Mouse (Mus musculus) lung, adult 18-20 months (tissue): Measurements from ENCODE around the gene Rgs7.

Experiments used
- DNase-seq, 2 experiments: peaks; one replicate each; pipeline ENCODE4 v3.0.0; 2022; ENCODE audit warnings: mixed read lengths in 2 of 2

Gene Rgs7

DNA sequence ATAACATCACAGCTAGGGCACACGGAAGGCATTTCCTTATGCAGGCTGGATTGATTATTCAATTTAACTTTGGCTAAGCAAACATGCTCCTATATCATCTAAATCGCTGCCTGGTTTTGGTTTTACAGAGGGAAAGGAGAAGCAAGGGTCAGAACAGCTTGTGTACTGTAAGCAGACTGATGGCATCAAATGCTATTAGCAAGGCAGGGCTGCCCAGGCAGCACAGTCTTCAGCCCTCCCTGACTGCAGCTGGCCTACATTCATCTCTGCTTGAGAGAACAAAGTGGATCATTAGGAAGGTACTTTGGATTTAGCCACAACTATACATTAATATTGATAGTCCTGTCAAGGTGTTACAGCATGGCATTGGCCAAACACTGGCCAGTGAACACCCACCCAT is 65.2 kb downstream of the Rgs7 start:
- no peak for DNase-seq

DNA sequence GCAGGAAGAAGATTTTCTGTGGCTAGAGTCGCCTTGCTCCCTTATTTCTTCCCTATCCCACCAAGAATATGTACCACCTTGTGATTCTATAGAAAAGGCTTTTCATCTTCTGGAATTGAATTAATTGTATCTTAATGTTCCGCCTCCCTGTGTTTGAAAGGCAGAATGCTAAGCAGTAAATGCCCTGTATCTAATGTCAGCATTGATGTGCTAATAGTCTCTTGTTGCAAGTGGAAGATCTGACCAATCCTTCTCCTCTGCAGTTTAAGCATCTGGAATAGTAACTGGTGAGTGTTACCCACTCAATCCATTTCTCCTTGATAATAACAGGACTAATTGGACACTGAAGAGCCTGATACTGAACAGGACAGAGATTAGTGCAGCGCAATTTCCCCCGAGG is 65.9 kb downstream of the Rgs7 start:
- no peak for DNase-seq

- no peak for DNase-seq
These were observed 71.4 kb downstream of the Rgs7 start for GRCm38 (mm10) chr1:175420883-175421282.

- DNase-seq, result no peak
These were observed 76.6 kb downstream of the Rgs7 start for GRCm38 (mm10) chr1:175415728-175416127.

DNA sequence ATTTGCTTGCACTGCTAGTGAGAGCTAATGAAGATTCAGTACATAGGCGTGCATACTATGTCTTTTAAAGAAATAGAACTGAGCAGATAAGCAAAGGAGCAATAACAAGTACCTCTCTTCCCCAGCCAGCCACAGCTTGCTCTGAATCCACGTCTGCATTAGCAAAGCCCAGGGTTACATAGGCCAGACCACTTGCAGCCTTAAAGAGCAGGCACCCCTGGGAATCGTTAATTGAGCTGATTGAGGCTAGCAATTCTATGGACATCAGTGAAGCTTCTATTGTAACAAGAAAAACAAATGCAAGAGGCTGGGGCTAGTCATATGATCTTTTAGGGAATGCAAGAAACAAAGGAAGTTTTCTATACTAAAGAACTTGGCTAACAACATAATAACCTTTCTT is 81.9 kb downstream of the Rgs7 start:
- no peak for DNase-seq

- no peak for DNase-seq
These were observed 100.4 kb downstream of the Rgs7 start for GRCm38 (mm10) chr1:175391894-175392293.

GRCm38 (mm10) chr1:175389250-175389649 is 103.0 kb downstream of the Rgs7 start:
- DNase-seq, result no peak

DNA sequence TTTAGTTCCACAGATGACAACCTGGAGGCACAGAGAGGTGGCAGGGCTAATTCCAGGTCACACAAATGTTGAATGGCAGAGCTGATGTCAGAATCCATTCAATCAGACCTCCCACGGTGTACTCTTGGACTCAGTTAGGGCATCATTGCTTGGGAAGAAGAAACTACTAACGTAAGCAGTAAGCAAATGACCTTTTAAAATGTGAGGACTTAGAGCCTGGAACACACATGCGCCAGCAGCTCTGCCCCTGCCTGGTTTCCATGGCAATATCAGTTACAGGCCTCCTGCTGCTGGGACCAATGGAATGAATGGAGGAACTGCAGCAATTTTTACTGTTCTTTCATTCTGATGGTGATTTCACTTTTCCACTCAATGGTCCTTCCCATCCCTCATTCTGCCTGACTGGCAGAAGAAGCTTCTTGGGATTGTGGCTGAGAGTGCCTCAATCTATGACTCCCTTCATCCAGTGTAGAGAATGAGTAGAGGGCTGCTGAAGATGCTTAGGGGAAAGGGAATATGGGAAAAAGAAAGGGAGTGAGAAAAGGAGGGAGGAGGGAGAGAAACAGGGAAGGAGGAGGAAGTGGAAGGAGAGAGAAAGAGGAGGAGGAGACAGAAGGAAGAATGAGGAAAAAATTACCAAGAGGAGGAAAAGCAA is 106.6 kb downstream of the Rgs7 start:
- DNase-seq, result no peak

DNA sequence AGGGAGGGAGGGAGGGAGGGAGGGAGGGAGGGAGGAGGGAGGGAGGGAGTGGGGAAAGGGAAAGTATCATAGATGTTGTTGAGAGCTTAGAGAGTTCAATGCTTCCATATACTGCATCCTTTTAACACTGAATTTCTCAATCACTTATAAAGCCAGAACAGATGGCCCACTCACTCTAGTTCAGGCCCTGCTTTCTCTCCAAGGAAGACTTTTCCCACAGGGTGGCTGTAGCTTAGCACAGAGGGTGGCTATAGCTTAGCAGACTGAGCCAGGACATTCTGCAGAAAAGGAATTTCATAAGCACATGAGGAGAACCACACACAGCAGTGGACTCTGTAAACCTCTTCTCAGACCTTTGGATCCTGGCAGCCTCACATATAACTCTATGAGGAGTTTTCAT is 119.7 kb downstream of the Rgs7 start:
- no peak for DNase-seq

DNA sequence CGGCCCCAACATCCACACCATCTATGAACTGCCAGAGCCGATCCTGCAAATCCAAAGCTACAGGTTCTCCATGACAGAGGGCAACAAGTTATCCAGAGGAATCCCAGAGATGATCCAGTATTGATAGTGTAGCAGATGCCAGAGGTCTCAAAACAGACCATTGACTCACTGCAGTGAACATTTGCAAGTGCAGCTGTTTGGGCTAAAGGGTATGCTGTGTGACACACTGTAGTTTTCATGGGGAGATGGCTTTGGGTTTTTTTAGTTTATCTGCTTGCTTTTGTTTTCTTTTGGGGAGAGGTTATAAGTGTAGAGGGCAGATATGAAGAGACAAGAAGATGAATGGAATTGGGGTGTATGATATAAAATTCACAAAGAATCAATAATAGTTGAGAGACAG is 124.2 kb downstream of the Rgs7 start:
- DNase-seq, result no peak

DNA sequence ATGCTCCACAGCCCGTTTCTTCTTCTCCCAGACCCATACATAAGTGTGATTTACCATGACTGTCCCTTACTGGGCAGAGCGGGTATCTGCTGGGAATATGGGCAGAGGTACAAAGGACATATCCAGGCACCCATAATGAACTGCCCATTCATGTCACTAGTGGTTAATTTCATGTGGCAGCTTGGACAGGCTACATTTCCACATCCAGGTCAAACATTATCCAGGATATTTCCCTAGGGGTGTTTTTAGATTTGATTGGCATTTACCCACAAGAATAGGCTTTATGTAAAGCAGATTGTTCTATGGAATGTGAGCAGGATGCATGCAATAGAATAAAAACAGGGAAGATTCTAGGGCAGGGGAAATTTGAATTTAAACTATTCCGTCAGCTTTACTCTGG is 128.7 kb downstream of the Rgs7 start:
- DNase-seq, result no peak

DNA sequence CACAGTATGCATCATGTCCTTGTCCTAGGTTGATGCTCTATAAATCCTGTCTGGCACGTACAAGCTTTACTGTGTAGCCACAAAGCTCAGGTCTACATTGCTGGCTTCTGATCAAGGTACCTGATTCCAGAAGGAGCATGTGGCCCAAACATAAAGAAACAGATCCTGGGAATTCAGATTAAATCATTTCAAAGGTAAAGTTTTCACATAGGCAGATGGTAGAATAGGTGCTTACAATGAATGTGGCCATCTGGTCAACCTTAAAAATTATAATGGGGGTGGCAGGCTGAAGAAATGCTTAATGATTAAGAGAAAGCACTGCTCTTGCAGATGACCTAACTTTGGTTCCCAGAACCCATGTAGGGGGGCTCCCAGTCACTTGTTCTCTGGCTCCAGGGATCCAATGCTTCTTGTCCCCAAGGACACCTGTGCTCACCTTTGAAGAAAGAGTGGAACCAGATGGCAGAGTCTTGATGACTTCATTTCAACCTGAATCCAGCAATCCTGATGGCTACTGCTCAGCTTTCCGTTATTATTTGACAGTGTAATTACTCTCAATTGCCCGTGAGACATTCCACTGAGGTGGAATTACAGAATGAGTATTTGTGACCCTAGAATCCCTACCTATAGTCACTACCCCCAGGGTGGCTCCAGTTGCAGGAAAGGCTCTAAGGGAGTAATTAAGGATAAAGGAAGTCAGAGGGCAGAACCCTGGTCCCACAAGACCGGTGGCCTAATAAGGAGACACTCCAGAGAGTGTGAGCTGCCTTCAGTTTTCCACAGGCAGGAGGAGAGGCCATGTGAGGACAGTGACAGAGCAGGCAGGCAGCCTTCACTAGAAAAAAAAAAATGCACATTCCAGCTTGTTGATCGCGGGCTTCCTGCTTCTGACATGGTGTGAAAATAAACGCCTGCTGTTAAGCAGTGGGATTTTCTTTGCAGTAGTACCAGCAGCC is 132.6 kb downstream of the Rgs7 start:
- DNase-seq, result no peak

GRCm38 (mm10) chr1:175352921-175353320 is 139.4 kb downstream of the Rgs7 start:
- DNase-seq, result no peak

GRCm38 (mm10) chr1:175346162-175346561 is 146.1 kb downstream of the Rgs7 start:
- DNase-seq, result no peak

GRCm38 (mm10) chr1:175336191-175336590 is 156.1 kb downstream of the Rgs7 start:
- no peak for DNase-seq

- no peak for DNase-seq
These were observed 159.1 kb downstream of the Rgs7 start for GRCm38 (mm10) chr1:175333041-175333854.

DNA sequence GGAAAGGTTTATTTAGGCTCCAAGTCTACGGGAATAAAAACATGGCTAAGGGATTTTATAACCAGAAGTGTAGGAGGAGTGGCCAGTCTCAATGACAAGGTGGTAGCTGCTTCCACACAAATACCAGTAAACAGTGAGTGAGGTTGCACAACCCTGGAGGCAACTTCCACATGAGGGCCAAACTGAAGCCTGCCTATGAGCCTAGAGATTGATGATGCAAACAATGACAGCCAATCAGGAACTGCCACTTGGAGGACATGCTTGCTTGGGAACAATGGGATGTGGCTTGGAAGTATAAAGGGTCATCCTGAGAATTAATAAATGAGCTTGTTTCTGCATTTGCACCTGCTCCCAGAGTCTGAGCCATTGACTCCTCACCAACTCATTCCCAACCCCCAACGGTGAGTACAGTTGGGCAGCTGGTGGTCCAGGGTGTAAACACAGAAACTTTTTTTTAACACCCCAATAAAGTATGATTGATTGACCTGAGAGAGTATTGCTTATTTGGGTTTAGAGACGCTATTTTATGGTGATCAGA is 162.3 kb downstream of the Rgs7 start:
- DNase-seq, result no peak

- no peak for DNase-seq
These were observed 169.5 kb downstream of the Rgs7 start for GRCm38 (mm10) chr1:175322781-175323180.

GRCm38 (mm10) chr1:175319205-175319604 is 173.1 kb downstream of the Rgs7 start:
- DNase-seq, result no peak

GRCm38 (mm10) chr1:175317264-175317663 is 175.0 kb downstream of the Rgs7 start:
- DNase-seq, result no peak

- no peak for DNase-seq
These were observed 184.7 kb downstream of the Rgs7 start for GRCm38 (mm10) chr1:175307604-175308003.

DNA sequence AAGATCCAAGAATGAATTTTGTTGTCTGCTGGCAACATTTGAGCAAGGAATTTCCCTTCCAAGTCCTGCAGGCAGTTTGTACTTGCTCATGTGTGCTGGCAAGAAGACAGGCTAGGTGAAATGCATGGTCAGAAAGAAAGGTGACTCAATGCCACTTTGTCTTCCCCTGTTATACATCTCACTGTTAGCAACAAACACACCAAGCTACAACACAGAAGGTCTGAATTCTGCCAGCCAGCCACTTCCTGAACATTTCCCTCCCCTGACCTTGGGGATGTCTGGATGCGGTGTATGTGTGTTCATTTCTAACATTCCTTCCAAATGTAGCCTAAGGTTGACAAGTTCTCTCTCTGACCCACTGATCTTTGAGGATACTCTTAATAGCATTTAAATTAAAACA is 191.4 kb downstream of the Rgs7 start:
- DNase-seq, result no peak

- no peak for DNase-seq
These were observed 191.9 kb downstream of the Rgs7 start for GRCm38 (mm10) chr1:175300404-175300803.
